Mouse (Mus musculus) brain, embryonic 18.5 days (tissue): ENCODE measurements at regions not wholly inside any gene's neighbourhood (a gene's known extent, or its start where the extent isn't known, plus 50 kb on each side); places are given as distances from the start of the nearest gene placed in this dataset.

Experiments
- DNase-seq: peaks from one replicate; pipeline ENCODE4 v3.0.0-alpha.2; 2012; ENCODE audit warnings: low read depth, low spot score

DNA sequence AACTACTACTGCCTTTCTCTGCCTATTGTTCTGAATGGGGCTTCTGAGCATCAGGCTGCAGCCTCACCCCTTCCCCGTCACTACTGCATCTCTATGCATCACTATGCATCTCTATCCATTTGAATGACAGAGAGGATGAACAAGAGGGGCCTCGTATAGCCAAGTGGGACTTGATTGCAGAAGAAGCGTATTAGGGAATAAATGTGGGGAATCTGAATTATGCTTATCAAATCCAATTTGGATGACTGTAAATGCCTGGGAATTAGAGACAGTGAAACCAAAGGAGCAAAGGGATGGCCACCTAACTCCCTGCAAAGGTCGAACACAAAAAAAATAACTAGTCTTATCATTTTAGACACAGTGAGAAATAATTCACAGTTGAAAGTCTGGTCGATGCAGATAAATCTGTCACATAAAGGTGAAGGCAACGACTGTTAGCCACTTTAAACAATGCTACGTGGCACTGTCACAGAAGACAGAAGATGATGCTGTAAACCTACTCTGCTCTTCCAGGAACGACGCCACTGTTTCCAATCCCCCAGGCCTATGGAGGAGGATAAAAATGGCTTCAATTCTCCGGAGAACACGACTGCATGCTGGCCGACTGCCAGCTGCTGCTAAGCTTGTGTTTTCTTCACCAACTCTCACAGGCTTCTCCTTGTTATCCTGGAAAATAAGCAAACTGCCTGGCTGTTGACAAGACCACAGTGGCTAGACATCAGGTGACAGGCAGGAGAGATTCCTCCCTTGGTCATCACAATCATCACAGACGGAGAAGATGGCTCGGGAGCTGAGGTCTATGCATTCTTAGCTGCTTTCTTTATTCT lies 213.6 kb upstream of the Akirin2 start:
- DNase-seq = no peak

DNA sequence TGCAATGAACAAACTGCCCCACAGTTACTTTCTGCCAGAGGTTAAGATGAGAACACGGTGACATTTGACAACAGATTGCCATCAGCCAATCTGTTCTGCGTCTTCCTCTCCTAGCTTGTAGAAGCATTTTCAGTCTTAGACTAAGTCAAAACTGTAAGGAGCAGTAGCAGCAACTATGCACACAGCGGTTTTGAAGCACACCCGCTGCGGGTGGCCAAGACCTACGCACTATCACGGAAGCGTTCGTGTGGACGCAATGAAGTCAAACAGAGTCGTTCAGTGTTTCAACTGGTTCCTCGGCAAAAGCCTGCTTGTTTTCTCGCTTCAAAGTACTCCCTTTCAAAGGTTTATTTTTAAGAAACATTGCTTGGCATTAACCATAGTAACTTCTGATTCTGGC lies 212.9 kb upstream of the Akirin2 start:
- DNase-seq = no peak

DNA sequence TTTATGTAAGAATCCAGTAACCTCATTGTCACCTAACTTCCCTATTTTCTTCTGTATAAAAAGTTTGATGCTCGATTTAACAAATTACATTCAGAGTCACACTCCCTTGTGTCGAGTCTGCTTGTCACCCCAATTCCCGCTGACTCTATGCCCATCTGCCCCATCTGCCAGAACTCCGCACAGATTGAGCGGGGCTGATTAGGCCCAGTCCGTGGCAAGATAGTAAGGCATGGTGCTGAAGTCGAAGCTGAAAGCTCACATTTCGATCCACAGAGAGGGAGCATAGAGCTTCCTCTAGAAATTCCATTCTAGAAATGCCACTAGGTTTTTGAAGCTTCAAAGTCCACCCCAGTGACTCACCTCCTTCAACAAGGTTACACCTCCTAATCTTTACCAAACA lies 210.7 kb upstream of the Akirin2 start:
- no peak for DNase-seq

DNA sequence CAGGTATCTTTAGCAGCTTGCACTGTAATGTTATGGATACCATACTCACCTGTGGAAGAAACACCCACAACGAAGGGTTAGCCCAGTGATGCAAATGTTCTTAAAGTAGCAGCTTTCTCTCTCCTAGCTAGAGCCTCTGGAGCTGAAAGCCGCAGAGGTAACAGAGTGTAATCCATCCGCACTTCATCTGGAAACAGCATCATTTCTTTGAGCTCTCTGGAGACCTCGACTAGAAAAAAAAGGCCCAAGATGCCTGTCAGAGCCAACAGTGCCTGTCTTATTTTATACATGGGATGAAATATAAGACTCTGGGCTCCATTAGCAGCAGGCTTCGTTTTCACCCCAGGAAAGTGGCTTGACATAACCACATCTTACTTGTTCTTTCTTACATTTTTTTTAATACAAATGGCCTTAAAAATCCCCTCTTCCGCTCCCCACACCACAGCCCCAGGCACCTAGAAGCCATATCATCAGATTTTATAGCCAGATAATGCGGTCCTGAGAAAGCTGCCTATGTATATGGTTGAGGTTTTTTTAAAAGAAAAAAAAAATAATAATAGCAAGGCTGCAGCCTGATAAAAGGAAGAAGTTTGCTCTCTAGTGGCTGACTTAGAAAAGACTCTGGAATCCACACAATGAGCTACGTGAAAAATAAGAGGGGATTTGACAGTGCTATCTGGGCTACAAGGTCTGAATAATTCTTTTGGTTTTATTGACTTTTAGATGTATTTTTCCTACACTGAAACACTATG lies 179.3 kb upstream of the Akirin2 start:
- DNase-seq = no peak

DNA sequence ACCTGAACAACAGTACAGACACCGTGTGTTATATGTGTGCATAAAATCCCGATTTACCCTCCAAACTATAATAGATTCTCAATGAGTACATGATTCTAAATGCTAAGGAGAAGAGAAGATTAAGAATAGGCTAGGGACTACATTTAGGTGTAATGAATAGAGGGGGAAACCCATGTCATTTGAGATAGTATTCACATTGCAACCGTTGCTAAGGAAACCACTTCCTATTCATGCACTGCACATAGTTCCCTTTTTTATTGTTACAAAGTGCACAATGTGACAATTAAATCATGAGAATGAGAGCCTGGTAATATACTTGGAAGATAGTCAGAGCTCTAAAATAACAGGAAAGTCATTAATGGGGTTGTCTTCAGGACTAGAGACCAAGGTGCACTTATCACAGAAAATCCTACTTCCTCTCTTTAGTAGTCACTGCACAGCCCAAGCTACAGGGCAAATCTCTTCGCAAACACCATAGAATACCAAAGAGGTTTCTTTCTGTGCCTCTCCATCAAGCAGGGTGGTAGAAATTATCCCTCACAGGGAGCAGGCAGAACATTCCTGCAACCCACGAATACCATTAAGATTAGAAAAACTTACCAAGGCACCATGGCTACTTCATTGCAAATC lies 164.3 kb upstream of the Akirin2 start:
- peak; percentile 49 for DNase-seq

DNA sequence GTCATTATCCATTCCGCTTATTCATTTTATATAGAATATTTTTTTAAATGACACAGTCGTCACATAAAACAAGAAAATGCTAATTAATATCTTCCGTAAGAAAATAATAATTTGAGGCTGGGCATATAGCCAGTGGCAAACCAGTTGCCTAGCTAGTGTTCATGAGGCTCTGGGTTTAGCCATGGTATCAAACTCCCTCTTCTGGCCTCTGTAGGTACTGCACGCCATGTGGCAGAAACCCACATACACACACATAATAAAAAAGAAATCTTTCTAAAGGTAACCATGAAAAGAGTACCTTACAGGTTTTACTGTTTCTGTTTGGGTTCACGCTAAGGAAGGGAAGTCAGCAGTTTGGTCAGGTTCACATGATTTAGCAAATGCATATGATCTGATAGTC lies 159.2 kb upstream of the Akirin2 start:
- no peak for DNase-seq

DNA sequence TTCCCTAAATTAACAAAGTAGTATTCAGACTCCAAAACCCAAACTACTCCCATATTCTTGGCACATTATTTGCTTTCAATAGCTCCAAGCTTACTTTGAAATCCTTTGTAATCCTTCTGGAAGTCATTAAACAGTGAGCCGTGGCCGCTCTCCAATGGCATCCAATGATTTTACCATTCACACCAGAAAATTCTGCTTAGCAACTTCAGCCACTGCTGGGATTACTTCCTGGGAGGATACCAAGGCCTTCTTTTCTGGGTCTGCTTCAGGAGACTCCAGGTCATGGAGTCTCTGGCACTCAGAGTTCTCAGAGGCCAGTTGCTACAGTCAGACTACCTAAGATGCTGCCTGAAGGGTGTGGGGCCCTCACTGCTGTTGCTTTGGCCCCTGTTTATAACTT lies 147.7 kb upstream of the Akirin2 start:
- DNase-seq = no peak

DNA sequence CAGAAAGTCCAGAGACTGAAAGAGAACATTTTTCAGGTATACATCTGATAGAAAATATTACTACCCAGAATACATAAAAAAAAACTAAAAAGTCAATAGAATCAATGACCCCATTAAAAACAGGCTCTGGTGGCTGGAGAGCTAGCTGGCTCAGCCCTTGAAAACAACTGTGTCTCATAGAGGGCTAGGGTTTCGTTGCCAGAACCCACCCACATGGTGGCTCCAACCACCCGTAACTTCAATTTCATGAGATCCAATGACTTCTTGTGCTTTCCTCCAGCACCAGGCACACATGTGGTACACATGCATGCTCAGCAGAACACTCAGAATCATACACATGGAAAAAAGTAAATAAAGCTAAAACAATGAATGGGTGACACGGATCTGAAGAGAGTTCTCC lies 143.6 kb upstream of the Akirin2 start:
- DNase-seq = no peak

DNA sequence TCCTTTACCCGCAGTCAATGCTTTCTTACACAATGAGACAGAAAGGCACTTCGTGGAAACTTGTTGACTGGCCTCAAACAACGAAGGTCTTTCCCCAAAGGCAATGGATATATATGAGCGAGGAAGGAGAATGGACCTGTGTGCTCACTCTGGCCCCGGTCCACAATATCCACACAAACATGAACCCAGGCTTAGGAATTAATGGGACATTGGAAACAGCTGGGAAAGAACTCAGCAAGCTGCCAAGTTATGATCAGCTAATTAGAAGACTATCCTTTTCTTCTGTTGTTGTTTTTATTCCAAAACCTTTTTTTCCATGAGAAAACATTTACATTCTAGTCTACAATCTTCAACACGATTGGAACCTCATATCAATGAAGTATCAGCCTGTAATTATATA lies 129.8 kb upstream of the Akirin2 start:
- DNase-seq = no peak

DNA sequence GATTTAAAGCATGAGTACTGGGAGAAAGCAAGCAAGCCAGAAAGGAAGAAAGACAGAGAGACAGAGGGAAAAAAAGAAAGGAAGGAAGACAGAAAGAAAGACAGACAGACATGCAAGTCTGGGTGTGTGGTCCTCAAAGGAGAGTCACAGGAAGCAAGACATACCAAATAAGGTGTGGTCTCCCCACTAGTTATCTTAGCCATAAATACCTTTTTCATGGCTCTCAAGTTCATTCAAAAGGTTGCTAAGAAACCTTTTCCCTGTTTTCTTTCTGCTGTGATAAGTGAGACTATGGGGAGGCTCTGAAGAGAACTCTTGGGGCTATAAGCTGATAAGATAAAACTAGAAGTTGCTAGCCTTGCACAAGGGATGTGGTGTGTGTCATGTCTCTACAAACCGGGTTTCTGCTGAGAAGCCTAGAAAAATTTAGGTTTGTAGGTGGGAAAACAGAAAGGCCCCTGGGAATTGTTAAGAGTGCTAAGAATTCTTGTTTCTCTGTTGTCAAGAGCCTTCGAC lies 126.5 kb upstream of the Akirin2 start:
- no peak for DNase-seq

DNA sequence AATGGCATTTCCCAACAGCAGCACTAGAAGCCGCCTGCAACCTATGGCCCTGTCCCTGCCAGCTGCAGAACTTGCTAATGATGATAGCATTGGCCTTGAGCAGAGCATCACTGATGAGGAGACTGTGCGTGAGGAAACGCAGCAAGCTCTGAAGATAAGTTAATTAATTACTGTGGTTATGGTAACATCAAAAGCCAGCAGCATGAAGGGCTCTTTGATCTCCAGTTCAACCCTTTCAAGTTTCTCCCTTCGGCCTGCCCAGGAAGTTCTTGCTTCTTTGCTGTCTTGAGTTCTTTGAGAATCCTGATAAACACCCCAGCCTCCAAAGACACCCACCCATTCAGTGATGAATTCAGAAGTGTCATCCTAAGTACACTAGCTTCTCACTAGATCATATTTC lies 121.7 kb upstream of the Akirin2 start:
- DNase-seq = no peak

DNA sequence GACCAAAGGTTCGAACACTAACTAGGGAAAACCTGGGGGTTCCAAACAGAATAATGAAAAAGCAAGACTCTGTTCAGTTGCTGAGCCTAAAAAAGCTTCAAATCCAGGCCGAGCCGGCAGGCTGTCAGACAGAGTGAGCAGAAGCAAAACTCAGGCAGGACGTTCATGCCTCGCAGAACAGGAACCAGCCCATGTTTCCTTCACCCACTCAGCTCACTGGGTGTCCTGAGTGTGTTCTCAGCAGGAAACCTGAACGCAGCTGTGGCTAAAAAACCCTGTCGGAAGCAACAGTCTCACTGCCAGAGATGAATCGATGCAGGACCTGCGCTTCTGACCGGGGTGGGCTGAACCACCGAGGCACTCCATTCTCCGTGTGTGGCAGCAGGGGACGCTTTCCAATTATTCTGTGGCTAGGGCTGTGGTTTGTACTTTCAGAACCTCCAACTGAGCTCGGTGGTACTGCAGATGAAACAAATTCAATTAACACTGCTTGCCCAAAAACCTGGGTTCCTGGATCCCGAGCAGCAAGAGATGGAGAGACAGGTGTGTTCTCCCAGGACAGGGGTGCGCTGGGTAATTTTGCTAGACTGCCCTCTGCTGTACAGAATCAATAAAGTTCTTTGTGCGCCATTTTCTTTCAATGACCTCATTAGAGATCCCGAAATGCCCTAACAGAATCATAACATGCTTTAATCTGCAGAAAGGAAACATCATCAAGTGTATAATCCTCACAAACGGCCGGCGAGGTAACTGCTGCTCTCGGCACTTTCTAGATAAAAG lies 121.1 kb upstream of the Akirin2 start:
- no peak for DNase-seq

DNA sequence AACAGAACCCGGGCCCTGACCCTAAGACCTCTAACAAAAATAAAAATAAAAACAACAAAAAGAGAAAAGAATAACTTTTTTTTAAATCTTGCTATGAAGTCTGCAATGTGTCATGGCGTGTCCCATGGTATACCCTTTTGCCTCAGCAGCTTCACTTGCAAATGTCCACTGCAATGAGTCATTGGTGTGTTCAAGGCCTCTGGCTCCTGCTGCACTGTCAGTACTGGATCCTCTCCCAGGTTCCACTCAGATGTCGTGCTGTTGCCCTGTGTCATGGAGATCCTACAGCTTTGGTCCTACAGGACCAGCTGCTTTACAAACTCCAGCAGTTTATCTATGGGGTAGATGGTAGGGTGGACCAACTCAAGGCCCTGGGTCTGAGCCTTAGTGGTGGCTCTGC lies 113.4 kb upstream of the Akirin2 start:
- DNase-seq = no peak

DNA sequence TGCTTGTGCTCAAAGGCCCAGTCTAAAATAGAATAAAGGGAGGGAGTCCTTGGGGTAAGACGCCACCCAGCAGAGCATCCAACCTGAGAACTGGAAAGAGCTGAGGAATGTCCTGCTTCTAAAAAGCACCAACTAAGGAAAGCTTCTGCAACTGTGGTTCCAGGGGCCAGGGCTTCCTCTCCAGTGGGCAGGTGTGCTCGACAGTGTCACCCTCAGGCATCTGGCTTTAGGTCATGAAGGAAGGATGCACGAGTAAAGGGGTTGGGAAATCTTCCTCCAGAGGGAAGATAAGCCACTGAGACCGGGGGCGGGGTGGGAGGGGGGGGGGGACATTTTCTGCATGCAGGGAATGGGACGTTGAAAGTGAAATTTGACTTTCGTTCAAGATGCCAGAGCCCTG lies 101.2 kb upstream of the Akirin2 start:
- no peak for DNase-seq

DNA sequence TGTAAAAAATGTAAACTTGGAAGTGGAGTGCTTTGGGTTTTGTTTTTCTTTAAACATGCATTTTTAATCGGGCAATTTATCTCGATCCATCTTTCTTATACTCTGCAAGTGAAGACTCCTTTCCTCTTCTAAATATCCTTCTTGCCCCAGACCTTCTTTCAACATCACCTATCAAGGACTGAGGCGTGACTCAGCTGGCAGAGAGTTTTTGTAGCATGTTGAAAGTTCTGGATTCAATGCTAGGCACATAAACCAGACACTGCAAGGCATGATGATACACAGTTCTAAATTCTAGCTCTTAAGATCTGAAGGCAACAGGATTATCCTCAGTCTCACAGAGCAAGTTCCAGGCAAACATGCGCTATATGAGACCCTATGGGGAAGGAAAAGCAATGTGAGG lies 88.1 kb upstream of the Akirin2 start:
- no peak for DNase-seq

DNA sequence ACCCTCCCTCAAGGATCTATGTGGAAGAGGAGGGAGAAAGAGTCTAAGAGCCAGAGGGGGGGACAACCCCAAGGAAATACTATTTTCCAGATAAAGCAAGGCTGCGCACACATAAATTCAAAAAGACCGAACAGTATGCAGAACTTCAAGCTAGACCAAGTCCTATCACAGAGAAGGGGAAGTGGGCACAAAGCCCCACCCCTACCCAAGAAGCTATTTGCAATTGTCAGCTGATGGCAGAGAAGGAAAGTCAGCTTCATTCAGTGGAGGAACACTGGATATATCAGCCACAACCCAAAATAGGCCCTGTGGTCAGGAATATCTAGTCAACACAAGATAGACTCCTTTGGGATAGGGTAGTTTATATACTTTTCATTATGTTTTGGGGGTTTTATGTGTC lies 84.9 kb upstream of the Akirin2 start:
- DNase-seq = no peak

DNA sequence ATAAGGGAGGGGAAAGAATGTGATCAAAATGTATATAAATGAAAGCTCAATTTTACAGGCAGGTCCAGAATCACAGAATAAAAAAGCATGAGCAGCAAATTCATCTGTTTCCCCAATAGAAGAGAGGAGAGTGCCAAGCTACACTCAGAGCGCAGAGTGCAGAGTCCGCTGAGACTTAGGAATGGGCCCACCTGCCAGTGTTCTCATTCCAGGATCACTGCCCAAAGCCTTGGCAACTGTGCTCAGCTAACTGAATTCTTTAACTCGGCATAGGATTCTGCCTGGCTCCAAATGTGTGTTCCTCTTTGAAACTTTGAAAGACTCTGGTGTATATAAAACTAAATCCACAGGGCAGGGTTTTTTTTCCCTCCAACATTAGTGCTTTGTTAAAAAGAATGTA lies 84.4 kb upstream of the Akirin2 start:
- no peak for DNase-seq

DNA sequence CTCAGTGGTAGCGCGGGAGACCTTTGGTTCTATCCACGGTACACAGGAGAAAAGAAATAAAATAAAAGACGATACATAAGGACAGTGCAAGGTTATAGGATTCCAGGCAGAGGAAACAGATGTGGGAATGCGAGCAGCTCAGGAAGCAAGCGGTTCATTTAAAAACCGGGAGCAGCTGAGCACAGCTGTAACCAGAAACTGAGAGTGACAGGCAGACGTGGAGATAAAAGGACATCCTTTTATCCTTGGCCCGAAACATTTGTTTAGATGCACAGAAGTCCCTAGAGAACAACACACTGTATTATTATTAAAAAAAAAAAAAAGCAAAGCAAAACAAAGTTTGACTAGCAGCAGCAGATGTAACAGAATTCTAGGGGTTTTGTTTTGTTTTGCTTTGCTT lies 82.6 kb upstream of the Akirin2 start:
- DNase-seq = no peak

DNA sequence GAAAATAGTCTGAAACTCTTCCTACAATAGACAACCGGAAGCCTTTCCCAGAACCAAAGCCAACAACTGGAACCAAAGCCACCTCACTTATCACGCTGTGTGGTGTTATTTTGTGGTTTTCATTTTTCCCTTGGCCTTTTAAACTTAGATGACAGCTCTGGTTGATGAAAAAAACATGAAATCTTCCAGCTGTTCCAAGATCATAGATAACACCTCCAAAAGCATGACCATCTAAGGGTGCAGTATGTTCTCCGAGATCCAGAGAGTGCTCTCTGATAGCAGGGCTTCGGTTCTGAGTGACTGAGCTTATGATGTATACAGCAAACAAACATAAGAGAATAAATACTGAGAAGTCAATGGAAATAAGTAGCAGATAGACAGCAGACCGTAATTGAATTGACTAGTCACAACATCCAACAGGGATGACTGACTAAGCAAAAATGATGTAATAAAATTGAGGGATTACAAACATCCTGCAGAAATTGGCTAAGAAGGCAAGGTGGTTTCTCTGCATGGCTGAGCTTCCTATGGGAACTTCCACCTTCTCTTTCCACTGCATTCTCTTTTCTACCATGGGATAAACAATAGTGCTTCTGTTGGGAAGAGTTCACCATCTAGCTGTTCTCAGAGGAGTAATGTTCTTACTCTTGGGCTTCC lies 74.8 kb upstream of the Akirin2 start:
- no peak for DNase-seq

DNA sequence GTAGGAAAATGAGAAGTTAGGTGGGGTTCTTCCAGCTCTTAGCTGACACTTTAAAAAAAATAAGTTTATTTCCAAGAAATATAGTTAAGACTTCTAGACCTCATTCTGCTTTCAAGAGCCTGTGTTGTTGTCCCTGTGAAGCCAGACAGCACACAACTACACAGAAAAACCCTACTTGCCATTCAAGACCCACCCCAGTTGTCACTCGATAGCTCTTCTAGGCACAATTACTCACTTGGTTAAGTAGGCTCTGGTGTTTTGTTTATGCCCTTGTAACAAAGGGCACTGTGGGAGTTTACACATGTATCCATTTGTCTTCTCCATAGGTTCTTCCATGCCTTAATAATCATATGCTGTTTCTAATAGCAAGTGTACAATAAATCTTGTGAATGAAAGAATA lies 66.5 kb upstream of the Akirin2 start:
- DNase-seq = no peak

DNA sequence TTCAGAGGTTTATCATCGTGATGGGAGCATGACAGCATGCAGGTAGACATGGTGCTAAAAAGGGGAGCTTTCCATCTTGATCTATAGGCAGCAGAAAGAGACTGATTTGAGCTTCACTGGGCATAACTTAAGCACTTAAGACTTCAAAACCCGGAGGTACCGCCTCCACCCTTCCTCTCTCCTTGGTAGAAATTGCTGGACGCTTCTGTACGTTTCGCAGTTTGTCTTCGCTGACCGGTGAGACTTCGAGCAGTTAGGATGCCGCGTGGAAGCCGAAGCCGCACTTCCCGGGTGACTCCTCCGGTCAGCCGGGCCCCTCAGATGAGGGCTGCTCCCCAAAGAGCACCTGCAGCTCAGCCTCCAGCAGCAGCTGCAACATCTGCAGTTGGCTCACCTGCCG lies 65.2 kb upstream of the Akirin2 start:
- no peak for DNase-seq
